Mouse (Mus musculus): ENCODE results near the gene Klhdc2. TPM values are rescaled to one million over a fixed set of nuclear protein-coding genes. Genes with fewer than 3 reads are reported as not detected.
A peak's percentile ranks its signal among the peaks of the same experiment; 100 is the strongest.

Gene Klhdc2
- total RNA-seq (2021): 100 to 1,000 TPM; 119 to 124 TPM
- long read RNA-seq, experiment 1, transcript Klhdc2-201 (13 exons, 1,905 nt): major isoform, 198 of 217 reads
- long read RNA-seq, experiment 1, partial matches to known transcripts: 3 of 217 reads
- long read RNA-seq, experiment 1, other reads (novel, unspliced or antisense): 16 of 217 reads
- long read RNA-seq, experiment 2, transcript Klhdc2-201 (13 exons, 1,905 nt): major isoform, 255 of 270 reads
- long read RNA-seq, experiment 2, partial matches to known transcripts: 6 of 270 reads
- long read RNA-seq, experiment 2, other reads (novel, unspliced or antisense): 9 of 270 reads

DNA sequence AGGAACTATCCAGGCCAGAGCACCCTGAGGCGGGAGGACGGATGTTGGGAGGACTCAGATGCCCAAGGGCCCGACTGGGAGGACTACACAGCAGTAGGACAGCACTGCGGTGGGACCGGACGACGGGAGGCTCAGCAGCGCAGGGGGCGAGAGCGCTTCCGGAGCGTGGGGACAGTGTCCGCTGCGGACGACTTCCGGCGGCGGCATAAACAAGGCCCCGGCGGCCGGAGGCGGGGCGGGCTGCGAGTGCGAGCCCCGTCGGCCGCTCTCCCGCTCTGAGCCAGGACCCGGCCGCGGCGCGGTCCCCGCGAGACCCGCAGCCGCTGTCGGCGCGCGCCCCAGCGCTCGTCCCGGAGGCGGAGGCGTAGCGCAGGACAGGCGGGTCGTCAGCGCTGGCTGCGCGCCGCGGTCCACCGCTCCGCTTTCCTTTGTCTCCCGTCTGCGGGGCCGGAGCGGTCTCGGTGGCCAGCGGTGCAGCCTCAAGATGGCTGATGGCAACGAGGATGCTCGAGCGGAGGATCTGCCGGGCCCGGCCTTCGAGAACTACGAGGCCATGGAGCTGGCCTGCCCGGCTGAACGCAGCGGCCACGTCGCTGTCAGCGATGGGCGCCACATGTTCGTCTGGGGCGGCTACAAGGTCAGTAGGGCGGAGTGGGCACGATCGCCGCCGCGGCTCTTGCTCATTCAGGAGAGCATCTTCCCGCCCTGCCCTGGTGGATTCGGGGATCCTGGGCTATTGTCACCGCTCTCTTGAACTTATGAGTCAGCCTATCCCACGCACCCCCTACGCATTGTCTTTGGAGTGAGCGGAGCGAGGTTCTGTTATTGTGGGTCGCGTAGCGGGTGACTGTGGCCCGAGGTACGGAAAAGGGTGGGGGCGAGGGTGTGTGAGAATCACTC is at the start of gene Klhdc2:
Klhdc2 (plus strand) TSS at position 171 of the 900 bp plus-strand sequence.
- peak; percentile 84 to 88 for DNase-seq (ENCODE audit: low spot score in 2 of 2)

DNA sequence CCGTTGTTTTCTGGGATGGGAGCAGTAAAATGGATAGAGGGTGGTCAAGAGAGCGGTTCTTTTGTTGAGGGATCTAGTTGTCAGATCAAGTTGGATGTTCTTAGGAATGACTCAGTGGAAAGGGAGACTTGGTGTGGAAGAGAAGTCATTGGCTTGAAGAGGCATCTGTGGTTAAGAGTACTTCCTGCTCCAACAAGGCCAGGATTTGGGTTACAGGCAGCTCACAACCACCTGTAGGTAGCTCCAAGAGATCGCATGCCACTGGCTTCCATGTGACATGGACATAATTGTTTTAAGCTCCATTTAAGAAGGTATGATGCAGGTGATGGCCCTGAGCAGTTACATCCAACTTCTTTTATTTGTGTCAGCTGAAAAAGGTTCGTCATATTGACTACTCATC is 46.7 kb upstream of the Klhdc2 start:
- DNase-seq (ENCODE audit: low spot score in 2 of 2): no peak

DNA sequence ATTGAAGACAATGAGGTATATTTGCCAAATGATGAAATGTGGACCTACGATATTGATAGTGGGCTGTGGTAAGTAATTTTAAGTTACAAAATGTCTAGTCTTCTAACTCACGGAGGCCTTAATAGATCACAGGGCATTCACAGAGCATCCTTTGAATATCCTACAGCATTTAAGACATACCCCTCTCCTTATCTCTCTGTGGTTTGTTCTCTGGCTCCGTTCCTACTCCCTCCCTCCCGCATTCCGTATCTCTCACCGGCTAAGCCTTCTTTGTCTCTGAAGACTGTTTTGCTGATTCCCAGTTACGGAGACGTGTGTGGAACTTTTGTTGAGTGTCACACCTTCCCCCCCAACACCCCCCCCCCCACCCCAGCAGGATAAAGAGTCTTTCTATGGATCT is 45.7 kb upstream of the Klhdc2 start:
- no peak for DNase-seq (ENCODE audit: low spot score in 2 of 2)

DNA sequence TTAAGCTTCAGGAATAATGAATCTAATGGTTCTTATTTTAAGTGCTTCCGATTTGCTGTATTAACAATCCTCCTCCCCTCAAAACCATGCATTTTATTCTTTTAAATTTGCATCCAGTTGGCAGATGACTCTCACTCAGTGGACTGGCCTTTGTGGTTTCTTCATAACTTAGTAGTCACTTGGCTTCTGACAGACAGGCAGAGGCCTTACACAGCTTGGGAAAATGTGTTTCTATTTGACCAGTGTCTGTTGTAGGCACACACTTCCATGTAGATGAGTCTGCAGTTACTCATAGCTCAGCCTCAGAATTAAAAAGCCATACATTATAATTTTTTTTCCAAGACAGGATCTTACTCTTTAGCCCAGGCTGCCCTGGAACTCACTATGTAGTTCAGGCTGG is 42.7 kb upstream of the Klhdc2 start:
- DNase-seq (ENCODE audit: low spot score in 2 of 2): no peak

DNA sequence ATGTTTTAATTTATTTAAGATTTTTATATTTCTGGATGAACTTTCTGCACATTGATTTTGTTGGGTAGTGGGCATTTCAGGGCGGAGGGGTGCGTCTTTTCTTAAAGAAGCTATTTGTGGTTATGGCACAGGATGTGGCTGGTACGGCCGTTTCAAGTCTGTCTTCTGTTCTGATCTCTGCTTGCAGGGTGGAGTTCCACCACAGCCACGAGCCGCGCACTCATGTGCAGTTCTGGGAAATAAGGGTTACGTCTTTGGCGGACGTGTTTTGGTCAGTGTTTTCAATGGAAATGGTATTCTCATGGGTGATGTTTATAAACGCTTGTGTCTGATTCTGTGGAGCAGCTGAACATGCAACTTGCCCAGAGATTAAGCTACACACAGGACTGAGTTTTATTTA is 38.6 kb upstream of the Klhdc2 start:
- no peak for DNase-seq (ENCODE audit: low spot score in 2 of 2)

DNA sequence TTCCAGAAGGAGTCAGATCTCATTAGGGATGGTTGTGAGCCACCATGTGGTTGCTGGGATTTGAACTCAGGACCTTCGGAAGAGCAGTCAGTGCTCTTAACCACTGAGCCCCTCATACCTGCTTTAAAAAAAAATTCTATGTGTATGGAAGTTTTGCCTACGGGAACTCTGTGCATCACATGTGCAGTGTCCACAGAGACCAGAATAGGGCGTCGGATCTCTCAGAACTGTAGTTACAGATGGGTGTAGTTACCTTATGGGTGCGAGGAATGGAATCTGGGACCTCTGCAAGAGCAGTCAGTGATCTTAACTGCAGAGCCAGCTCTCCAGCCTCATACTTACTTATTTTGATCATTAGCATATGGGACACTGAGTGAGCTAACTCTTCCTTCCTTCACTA is 34.2 kb upstream of the Klhdc2 start:
- DNase-seq (ENCODE audit: low spot score in 2 of 2): no peak

DNA sequence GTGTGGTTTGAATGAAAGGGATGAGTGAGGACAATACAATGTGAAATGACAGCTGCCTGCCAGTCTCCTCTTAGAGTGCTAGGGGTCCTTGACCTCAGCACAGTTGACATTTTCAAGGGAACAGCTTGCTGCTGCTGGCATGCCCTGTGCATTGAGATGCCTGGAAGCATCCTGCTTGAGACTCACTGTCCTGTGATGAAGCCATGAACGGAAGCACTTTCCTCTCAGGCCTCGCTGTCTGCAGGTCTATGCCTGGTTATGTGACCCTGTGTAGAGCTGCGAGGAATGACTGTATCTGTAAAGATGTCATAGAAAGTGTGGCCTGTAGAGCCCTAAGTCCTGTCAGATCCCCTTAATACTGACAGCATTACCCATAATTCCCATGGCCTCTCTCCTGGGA is 31.4 kb upstream of the Klhdc2 start:
- DNase-seq (ENCODE audit: low spot score in 2 of 2): no peak

DNA sequence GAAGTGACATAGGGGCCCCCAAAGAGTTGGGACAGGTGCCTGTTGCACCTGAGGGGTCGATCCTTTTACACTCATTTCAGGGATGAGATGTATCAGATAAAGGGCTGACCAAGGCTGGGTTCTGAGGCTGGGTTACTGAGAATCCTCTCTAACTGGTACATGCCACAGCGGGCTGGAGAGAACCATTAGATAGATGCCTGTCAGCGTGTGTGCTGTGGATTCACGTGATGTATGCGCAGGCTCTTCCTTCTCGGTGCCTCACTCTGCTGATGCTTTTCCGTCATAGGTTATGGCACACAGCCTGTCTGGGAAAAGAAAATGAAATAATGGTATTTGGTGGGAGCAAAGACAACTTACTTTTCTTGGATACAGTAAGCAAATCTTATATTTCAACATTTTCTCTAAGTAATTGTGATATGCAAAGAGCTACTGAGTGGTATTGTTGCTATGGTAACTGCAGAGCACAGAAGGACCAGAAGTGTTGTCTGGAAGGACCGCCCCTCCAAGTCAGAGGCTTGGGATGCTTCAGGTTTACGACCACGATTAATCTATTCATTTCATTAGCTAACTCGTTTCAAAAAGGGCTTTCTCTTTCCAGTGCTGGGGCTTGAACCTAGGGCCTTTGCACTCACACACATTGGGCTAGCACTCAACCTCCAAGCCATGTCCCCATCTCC is 28.4 kb upstream of the Klhdc2 start:
- DNase-seq (ENCODE audit: low spot score in 2 of 2): no peak

DNA sequence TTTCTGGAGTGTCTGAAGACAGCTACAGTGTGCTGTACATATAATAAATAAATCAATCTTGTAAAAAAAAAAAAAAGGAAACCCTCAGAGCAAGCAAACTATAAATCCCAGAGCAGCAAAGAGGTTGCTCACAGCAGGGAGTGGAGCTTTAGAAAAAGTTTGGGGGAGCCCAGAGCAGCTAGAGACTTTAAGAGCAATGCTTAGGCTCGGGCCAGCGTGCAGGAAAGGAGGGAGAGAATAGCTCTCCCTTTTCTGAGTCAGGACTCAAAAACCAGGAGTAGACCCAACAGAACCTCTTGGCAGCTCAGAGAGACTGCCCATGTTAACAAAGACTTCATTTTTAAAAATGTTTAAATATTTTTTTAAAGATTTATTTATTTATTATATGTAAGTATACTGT is 27.5 kb upstream of the Klhdc2 start:
- DNase-seq (ENCODE audit: low spot score in 2 of 2): no peak

DNA sequence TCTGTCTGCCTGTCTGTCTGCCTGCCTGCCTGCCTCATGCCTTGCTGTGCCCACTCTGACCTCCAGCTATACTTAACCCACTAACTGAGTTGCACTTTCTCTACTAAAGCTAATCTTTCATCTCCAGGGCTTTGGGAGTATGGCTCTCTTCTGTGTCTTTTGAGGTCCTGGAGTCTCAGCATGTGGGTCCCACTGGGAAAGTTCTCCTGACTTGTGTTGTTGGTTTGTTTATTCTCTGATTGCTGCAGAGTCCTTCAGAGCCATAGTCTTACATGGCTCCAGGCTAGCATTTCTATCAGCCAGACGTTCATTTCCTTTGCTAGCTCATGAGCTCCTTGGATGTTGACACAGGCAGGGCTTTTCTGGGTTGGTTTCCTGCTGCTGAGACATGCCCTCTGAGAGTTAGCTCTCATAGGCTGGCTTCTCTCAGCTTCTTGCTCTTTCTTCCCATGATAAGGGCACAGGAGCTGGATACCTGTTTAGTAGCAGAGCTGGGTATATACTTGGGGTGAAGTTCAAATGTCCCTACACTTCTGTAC is 16.5 kb upstream of the Klhdc2 start:
- no peak for DNase-seq (ENCODE audit: low spot score in 2 of 2)

DNA sequence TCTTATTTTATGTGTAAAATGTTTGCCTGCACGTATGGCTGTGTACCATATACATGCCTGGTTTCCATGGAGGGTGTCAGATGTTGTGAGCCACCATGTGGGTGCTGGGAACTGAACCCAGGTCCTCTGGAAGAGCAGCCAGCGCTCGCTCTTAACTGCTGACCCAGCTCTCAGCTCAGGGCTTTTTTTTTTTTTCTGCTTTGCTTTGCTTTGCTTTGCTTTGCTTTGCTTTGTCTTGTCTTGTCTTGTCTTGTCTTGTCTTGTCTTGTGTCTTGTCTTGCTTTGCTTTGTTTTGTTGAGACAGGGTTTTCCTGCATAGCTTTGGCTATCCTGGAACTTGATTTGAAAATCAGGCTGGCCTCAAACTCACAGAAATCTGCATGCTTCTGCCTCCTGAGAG is 15.6 kb upstream of the Klhdc2 start:
- DNase-seq (ENCODE audit: low spot score in 2 of 2): no peak

DNA sequence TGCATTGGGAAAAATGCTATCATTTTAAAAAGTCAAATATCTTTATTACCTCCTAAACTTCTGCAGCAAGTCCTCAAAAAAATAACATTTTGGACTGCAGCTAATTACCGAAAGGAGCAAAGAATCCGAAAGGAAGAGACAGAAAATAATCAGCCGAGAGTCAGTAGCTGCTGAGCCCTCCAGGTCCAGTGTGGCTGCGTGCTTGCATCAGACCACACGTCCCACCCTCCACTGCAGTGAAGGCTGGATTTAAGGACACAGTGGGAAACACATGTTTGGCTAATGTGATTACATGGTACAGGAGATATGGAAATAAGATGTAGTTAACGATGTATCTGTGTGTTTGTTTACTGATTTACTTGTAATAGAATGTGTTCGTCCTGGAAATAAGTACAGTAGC is 13.3 kb upstream of the Klhdc2 start:
- DNase-seq (ENCODE audit: low spot score in 2 of 2): no peak

DNA sequence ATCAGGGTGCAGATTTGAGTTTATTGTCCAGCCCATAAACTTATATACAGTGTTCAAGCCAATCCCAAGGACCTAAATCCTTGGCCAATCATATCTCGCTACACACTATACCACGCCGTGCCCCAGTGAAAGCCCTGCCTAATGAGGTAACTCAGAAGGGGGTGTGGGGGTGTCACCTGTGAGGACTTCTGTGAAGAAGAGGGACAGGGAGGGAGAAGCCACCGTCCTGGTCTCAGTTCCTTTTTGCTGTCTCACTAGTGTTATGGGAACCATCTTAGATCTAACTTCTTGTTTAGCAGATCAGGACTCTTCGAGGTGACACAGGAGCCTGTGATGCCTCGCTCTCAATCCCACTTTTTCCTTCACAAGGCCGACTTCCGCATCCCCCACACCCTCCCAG is 8.9 kb upstream of the Klhdc2 start:
- no peak for DNase-seq (ENCODE audit: low spot score in 2 of 2)

DNA sequence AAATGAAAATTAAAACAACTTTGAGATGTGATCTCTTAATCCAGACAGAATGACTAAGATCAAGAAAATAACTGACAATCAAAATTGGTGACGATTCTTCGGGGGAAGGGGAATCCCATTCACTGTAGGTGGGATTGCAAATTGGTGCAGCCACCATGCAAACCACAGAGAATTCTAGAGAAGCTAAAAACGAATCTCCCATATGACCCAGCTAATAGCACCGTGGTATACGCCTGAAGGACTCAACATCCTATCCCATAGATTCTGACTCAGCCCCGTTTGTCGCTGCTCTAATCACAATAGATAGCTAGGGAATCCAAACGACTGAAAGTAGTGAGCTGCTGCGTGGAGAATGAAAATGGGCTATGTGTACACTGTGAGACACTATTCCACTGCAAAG is 7.8 kb upstream of the Klhdc2 start:
- no peak for DNase-seq (ENCODE audit: low spot score in 2 of 2)

DNA sequence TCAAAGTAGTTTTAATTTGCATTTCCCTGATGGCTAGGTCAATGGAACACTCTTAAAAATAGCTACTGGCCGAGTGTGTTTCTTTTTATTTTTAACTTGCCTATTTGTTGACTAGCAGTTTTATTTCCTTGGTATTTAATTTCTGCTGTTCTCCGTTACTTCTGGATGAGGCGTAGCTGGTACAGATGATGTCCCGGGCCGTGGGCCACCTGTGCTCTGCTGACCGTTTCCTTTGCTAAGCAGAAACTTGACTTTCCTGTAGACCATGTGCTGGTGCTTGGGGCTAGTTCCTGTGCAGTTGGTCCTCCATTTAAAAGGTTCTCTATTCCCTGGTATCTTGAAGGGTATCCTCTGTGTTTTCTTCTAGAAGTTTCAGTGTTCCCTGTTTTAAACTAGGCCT is 4.1 kb upstream of the Klhdc2 start:
- no peak for DNase-seq (ENCODE audit: low spot score in 2 of 2)

DNA sequence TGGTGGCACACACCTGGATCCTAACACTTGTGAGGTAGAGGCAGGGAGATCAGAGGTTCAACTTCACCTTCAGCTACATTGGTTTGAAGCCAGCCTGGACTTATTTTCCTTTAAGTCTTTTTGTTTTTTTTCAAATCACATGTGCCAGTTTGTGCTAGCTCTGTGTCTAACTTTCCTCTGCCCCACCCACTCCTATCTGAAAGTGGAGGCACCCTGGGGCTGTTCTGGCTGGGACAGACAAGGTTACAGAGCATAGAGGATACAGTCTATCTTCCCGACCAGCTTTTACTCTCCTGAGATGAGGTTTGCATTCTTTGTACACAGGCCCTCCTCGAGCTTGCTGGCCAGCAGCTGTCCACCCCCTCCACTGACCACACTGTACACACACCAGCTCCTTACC is 2.7 kb upstream of the Klhdc2 start:
- no peak for DNase-seq (ENCODE audit: low spot score in 2 of 2)

DNA sequence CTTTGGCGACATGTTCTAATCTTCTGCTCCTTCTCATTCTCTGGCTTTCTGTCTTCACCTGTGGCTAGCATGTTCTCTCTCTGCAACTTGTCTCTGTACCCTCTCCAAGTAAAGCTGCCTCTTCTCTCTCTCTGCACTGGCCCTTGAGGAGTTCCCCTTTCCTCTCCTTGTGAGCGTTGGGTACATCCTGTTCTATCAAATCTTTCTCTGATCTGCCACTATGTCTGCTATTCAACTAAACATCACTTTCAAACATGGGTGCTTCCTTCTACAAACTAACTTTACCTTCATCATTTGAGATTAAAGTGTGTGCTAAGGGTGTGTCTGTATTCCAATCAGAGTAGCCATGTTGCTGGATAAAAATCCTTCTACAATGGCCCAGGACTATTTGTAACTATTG is 1.5 kb upstream of the Klhdc2 start:
- no peak for DNase-seq (ENCODE audit: low spot score in 2 of 2)

DNA sequence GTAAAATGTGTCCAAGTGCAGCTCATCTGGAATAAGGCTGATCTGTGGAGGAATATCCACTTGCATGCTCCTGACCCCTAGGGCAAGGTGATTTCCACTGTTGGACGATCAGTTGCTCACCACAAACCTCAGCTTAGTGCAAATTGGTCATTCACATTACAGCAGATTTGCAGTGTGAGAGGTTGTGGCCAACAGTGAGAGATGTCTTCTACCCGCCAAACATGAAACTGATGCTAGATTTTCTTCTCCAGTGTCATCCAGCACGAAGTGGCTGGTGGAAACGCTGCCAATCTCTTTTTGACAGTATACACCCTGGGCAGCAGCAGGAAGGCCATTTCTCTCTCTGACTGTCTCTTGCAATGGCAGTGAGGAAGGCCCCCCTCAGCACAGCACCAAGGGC is 830 bp upstream of the Klhdc2 start:
- DNase-seq (ENCODE audit: low spot score in 2 of 2): peak in 1 of 2 experiments; percentile 10

DNA sequence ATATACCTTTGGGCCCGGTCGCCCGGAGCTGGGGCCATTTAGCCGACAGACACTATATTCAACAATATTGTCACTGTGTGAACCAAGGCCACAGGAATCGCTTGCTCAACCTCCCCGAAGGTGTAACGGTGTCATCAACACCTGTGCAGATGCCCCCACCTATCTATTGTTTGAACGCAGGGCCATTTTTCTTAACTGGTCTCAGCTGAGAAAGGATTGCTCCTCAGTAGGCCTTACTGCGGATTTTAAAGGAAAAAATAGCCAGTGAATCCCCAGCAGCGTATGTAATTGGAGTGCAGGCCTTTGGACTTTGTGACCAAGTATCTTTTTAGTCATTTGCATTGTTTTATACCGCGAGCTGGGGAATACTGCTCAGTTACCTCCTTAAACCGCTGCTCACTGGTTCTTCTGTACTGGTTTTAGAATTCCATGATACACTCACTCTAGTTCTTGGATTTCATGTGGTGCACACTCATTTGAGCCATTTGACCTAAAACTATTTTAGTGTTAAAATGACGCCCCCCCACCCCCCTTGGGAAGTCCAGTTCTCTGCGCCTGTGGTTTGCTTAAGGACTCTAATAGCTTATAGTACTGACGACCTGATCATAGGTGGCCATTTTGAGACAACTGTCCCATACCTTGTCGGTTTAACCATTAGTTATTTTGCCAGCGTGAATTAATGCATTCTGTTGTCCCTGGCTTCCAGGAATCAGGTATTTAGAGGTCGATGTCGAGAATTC is 1.1 kb downstream of the Klhdc2 start:
- no peak for DNase-seq (ENCODE audit: low spot score in 2 of 2)

DNA sequence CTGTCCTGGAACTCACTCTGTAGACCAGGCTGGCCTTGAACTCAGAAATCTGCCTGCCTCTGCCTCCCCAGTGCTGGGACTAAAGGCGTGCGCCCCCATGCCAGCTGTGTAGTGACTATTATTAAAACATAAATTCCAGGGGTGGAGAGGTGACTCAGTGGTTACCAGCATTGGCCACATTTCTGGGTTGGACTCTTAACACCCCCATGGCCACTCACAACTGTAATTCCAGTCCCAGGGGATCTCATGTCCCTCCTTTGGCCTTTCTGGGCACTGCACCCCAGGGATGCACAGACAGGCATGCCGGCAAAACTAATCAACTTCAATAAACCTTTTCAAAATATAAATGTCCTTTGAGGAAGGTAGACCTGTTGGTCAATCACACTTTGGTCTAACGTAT is 1.8 kb downstream of the Klhdc2 start:
- no peak for DNase-seq (ENCODE audit: low spot score in 2 of 2)

DNA sequence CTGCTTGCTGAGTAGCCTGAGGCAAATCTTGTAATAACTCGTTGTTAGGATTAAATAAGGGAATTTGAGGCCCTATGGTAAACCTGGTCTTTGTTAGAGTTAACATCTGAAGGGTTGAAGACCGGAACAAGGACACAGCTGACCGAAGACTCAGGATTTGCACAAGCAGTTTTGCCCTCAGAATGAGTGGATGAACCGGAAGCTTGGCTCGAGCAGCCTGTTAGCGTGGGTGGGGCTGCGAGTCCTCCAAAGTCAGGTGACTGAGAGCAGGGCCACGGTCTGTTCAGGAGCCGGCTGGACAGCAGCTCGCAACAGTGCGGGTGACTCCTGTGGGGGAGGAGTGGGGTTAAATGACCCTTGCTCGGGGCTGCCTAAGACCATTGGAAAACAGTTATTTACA is 2.8 kb downstream of the Klhdc2 start:
- DNase-seq (ENCODE audit: low spot score in 2 of 2): no peak

Data from layer of hippocampus, postnatal 14 days (tissue).